Mouse (Mus musculus) mouse embryonic stem cell (cell line): ENCODE data around the gene Socs1.

Experiments used
- in situ Hi-C, 2 experiments: fragments of 300-500 bp; cut with MboI; formaldehyde crosslinking; loops; 1 replicate in 1 of 2; 3 replicates in 1 of 2; pipeline ENCODE4 v1.14.3; 2019 to 2020; ENCODE audit warnings: low sequenced_read_pairs in 2 of 2, low pct_unique_long_range_greater_than_20kb in 1 of 2, mixed read lengths in 1 of 2; ENCODE audit not compliant: unreplicated experiment in 1 of 2

Socs1 gene

GRCm38 (mm10) chr16:10788866-10789265, 3.5 kb upstream of the Socs1 start:
- in situ Hi-C loops: no loop called here

- in situ Hi-C loops: no loop called here
Measured at GRCm38 (mm10) chr16:10788271-10788670, 2.9 kb upstream of the Socs1 start, which contains the start of gene Tnp2. TSS of gene Tnp2 (minus strand) at chr16:10788660.

GRCm38 (mm10) chr16:10787548-10788058, 2.3 kb upstream of the Socs1 start:
- in situ Hi-C loops: no loop called here

- in situ Hi-C loops: no loop called here
Measured at GRCm38 (mm10) chr16:10786782-10787547, 1.6 kb upstream of the Socs1 start.

GRCm38 (mm10) chr16:10786288-10786687, 952 bp upstream of the Socs1 start:
- in situ Hi-C loops: no loop called here

GRCm38 (mm10) chr16:10784793-10785370, 454 bp downstream of the Socs1 start:
- in situ Hi-C loops: no loop called here

- in situ Hi-C loops: no loop called here
Measured at GRCm38 (mm10) chr16:10783883-10784792, 1.2 kb downstream of the Socs1 start.

- in situ Hi-C loops: no loop called here
Measured at GRCm38 (mm10) chr16:10783451-10783850, 1.9 kb downstream of the Socs1 start.

GRCm38 (mm10) chr16:10783152-10783434, 2.2 kb downstream of the Socs1 start:
- in situ Hi-C loops: no loop called here

GRCm38 (mm10) chr16:10782377-10783151, 2.8 kb downstream of the Socs1 start:
- in situ Hi-C loops: no loop called here

- in situ Hi-C loops: no loop called here
Measured at GRCm38 (mm10) chr16:10781862-10782371, 3.4 kb downstream of the Socs1 start.

GRCm38 (mm10) chr16:10780631-10781120, 4.7 kb downstream of the Socs1 start:
- in situ Hi-C loops: no loop called here

- in situ Hi-C loops: loop anchor here in 1 of 2 experiments (10.0 kb wide), 1 partner anchor 203 kb away; no protein-coding TSS in a partner anchor
Measured at GRCm38 (mm10) chr16:10777579-10778160, 7.7 kb downstream of the Socs1 start.

GRCm38 (mm10) chr16:10776322-10776721, 9.0 kb downstream of the Socs1 start:
- in situ Hi-C loops: loop anchor here in 1 of 2 experiments (10.0 kb wide), 1 partner anchor 202 kb away; no protein-coding TSS in a partner anchor

- in situ Hi-C loops: loop anchor here in 1 of 2 experiments (10.0 kb wide), 1 partner anchor 200 kb away; no protein-coding TSS in a partner anchor
Measured at GRCm38 (mm10) chr16:10774726-10775125, 10.6 kb downstream of the Socs1 start.

GRCm38 (mm10) chr16:10773543-10773942, 11.8 kb downstream of the Socs1 start:
- in situ Hi-C loops: loop anchor here in 1 of 2 experiments (10.0 kb wide), 1 partner anchor 199 kb away; no protein-coding TSS in a partner anchor

- in situ Hi-C loops: loop anchor here in 1 of 2 experiments (10.0 kb wide), 1 partner anchor 197 kb away; no protein-coding TSS in a partner anchor
Measured at GRCm38 (mm10) chr16:10771769-10772510, 13.4 kb downstream of the Socs1 start.
